Mouse (Mus musculus) liver, postnatal 0 days (tissue): ENCODE results near the gene Gm11554.
"Not testable (repeated sequence)": the region's sequence is repeated elsewhere in the genome, so short reads cannot be mapped to it uniquely, and the experiment has no call there.

Experiments
- CTCF ChIP-seq: sonication (generic); IDR thresholded peaks from 2 replicates; pipeline ENCODE4 v1.5.1; 2016; ENCODE audit warnings: antibody characterized with exemption, low read depth
- EP300 ChIP-seq: IDR thresholded peaks from 2 replicates; pipeline ENCODE4 v1.6.1; 2016; ENCODE audit warnings: antibody characterized with exemption, low read depth, mild to moderate bottlenecking

- not testable (repeated sequence) for TF ChIP-seq CTCF, EP300
These were observed 5.5 kb upstream of the Gm11554 start, which contains the start of gene Krtap4-13 for GRCm38 (mm10) chr11:99809792-99810191.
